Mouse (Mus musculus) frontal cortex, adult 2 months (tissue): ENCODE measurements at regions not wholly inside any gene's neighbourhood (a gene's known extent, or its start where the extent isn't known, plus 50 kb on each side); places are given as distances from the start of the nearest gene placed in this dataset.
A peak's percentile ranks its signal among the peaks of the same experiment; 100 is the strongest.

Experiments
- DNase-seq, 2 experiments: peaks; one replicate each; pipeline ENCODE4 v3.0.0; 2022; ENCODE audit warnings: low spot score in 1 of 2; ENCODE audit errors: extremely low spot score in 1 of 2

- peak in 1 of 2 experiments; percentile 13 for DNase-seq
Measured at GRCm38 (mm10) chr14:87337950-87338526, 78.4 kb upstream of the Tdrd3 start.

- peak in 1 of 2 experiments; percentile 9 for DNase-seq
Measured at GRCm38 (mm10) chr14:87344540-87344939, 71.9 kb upstream of the Tdrd3 start.

- DNase-seq: no peak
Measured at GRCm38 (mm10) chr14:87346812-87347211, 69.6 kb upstream of the Tdrd3 start.

GRCm38 (mm10) chr14:87348825-87349224 lies 67.6 kb upstream of the Tdrd3 start:
- DNase-seq: no peak

- DNase-seq: no peak
Measured at GRCm38 (mm10) chr14:87365793-87366192, 50.6 kb upstream of the Tdrd3 start.
